Mouse (Mus musculus) G1E (cell line): Measurements from ENCODE around the gene Gbgt1.
"Not testable (repeated sequence)": the region's sequence is repeated elsewhere in the genome, so short reads cannot be mapped to it uniquely, and the experiment has no call there.

Experiments
- CTCF ChIP-seq: IDR thresholded peaks from 2 replicates; pipeline ENCODE4 v1.5.1; 2012; ENCODE audit warnings: low read depth, low read length, inconsistent platforms, mixed read lengths
- GATA1 ChIP-seq: IDR thresholded peaks from 2 replicates; pipeline ENCODE4 v1.6.1; 2012; ENCODE audit warnings: borderline replicate concordance, low read length, inconsistent platforms, mixed read lengths
- TAL1 ChIP-seq: conservative IDR thresholded peaks from 2 replicates; pipeline ENCODE4 v1.6.1; 2012; ENCODE audit warnings: low read depth, low read length, inconsistent platforms, mixed read lengths

GRCm38 (mm10) chr2:28477993-28478392 is 18.7 kb upstream of the Gbgt1 start:
- TF ChIP-seq CTCF, TAL1, GATA1: not testable (repeated sequence)
